Mouse (Mus musculus) thymus, adult 2 months (tissue): ENCODE results near the gene Dynlrb1.

ENCODE experiments used
- CTCF ChIP-seq: fragments of 200-500 bp; IDR thresholded peaks from 2 replicates; pipeline ENCODE4 v1.5.1; 2012; ENCODE audit warnings: mild to moderate bottlenecking, control low read depth, low read length, moderate library complexity, borderline replicate concordance; ENCODE audit not compliant: control insufficient read depth, poor library complexity, insufficient read depth; ENCODE audit errors: extremely low read depth
- POLR2A ChIP-seq: fragments of 200-500 bp; IDR thresholded peaks from 2 replicates; pipeline ENCODE4 v1.6.1; 2012; ENCODE audit warnings: mild to moderate bottlenecking, low read length, control low read depth, moderate library complexity; ENCODE audit not compliant: control insufficient read depth, poor library complexity, insufficient read depth; ENCODE audit errors: extremely low read depth

GRCm38 (mm10) chr2:155242296-155242855 lies 6.0 kb downstream of the Dynlrb1 start:
- TF ChIP-seq CTCF: no peak
- no peak for TF ChIP-seq POLR2A
